Mouse (Mus musculus): ENCODE measurements around the gene Ccr7. TPM values are rescaled to one million over a fixed set of nuclear protein-coding genes. Genes with fewer than 3 reads are reported as not detected.

Gene Ccr7
- polyA plus RNA-seq, 1 experiment from 2014 or later = not detected

Other genes with a start within 250 kb of the Ccr7 start
- gene Cdc6, start 247.3 kb downstream of the Ccr7 start, polyA plus RNA-seq (2014; fragmentation: Nextera tagmentation; extraction: Ambion mirVana) = 2.1 and 2.8 TPM in 2 replicates
- 22.1 and 22.3 TPM in 2 replicates for gene Rara, start 227.3 kb downstream of the Ccr7 start, polyA plus RNA-seq (2014; fragmentation: Nextera tagmentation; extraction: Ambion mirVana)
- 0.89 and 2.2 TPM in 2 replicates for gene Gjd3, start 172.1 kb downstream of the Ccr7 start, polyA plus RNA-seq (2014; fragmentation: Nextera tagmentation; extraction: Ambion mirVana)
- gene Top2a, start 130.9 kb downstream of the Ccr7 start, polyA plus RNA-seq (2014; fragmentation: Nextera tagmentation; extraction: Ambion mirVana) = 18.3 and 24.8 TPM in 2 replicates
- 53.7 and 132 TPM in 2 replicates for gene Igfbp4, start 113.8 kb downstream of the Ccr7 start, polyA plus RNA-seq (2014; fragmentation: Nextera tagmentation; extraction: Ambion mirVana)
- gene Tns4, start 65.8 kb downstream of the Ccr7 start, polyA plus RNA-seq (2014; fragmentation: Nextera tagmentation; extraction: Ambion mirVana) = 0.28 TPM in 1 of 2 replicates, not detected in the other
- gene Smarce1, start 75.9 kb upstream of the Ccr7 start, polyA plus RNA-seq (2014; fragmentation: Nextera tagmentation; extraction: Ambion mirVana) = 155 and 157 TPM in 2 replicates
- gene Krt222, start 89.0 kb upstream of the Ccr7 start, polyA plus RNA-seq (2014; fragmentation: Nextera tagmentation; extraction: Ambion mirVana) = 9.5 and 11.6 TPM in 2 replicates
- gene Krt24, start 130.2 kb upstream of the Ccr7 start, polyA plus RNA-seq (2014; fragmentation: Nextera tagmentation; extraction: Ambion mirVana) = not detected in 2 replicates
- 0.45 and 0.79 TPM in 2 replicates for gene Krt25, start 167.9 kb upstream of the Ccr7 start, polyA plus RNA-seq (2014; fragmentation: Nextera tagmentation; extraction: Ambion mirVana)
- 0.10 and 0.29 TPM in 2 replicates for gene Krt26, start 182.9 kb upstream of the Ccr7 start, polyA plus RNA-seq (2014; fragmentation: Nextera tagmentation; extraction: Ambion mirVana)
- gene Krt27, start 196.0 kb upstream of the Ccr7 start, polyA plus RNA-seq (2014; fragmentation: Nextera tagmentation; extraction: Ambion mirVana) = 0.43 TPM in 1 of 2 replicates, not detected in the other
- gene Krt28, start 219.8 kb upstream of the Ccr7 start, polyA plus RNA-seq (2014; fragmentation: Nextera tagmentation; extraction: Ambion mirVana) = 0.24 and 0.32 TPM in 2 replicates
- 33.7 and 39.7 TPM in 2 replicates for gene Krt10, start 234.3 kb upstream of the Ccr7 start, polyA plus RNA-seq (2014; fragmentation: Nextera tagmentation; extraction: Ambion mirVana)